Mouse (Mus musculus): ENCODE measurements around the gene Calm4. TPM values are rescaled to one million over a fixed set of nuclear protein-coding genes. Genes with fewer than 3 reads are reported as not detected.
"Not testable (repeated sequence)": the region's sequence is repeated elsewhere in the genome, so short reads cannot be mapped to it uniquely, and the experiment has no call there.

Calm4 gene
- total RNA-seq (2021): not detected in 2 replicates
- long read RNA-seq, experiment 1: 0 reads
- long read RNA-seq, experiment 2: 0 reads

DNA sequence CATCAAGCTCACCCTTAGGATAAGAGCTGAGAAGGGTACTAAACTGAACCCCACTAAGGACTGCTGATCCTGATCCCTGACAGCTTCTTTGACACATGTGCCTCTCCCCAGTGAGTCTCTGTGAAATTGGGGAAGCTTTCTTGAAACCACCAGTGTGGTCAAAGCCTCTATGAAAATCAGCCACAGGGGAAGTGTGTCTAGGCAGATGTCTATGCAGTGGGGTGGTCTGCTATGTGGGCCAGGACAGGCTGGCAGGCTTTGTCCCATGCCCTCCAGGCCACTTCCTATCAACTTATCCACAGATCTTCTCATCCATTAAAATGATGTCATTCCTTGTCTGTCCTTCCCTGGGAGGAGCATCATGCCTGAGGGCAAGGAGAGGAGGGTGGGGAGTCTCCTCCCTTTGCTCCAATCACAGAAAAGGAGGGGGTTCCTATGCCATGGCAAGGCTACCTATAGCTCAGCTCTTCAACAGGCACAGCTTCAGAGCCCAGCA, at the start of gene Calm4:
Gene Calm4 (plus strand): TSS at position 446 of the 496 bp plus-strand sequence.
- DNase-seq: not testable (repeated sequence)

DNA sequence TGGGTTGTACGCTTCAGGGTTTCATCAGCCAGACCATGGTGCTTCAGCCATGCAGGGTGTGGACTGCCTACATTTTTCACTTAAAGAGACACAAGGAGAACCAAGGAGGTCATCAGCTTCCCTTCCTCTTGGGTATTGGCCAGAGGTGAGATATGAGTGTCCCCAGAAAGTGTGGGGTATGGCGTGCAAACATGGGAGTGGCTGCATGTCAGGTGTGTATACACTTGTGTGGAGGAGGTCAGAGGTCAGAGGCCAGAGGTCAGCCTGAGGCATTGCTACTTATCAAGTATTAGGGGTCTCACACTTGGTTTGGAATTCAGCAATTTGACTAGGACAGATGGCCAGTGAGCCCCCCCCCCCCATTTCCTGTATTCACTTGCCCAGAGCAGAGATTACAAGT, 49.0 kb upstream of the Calm4 start:
- no peak for DNase-seq

DNA sequence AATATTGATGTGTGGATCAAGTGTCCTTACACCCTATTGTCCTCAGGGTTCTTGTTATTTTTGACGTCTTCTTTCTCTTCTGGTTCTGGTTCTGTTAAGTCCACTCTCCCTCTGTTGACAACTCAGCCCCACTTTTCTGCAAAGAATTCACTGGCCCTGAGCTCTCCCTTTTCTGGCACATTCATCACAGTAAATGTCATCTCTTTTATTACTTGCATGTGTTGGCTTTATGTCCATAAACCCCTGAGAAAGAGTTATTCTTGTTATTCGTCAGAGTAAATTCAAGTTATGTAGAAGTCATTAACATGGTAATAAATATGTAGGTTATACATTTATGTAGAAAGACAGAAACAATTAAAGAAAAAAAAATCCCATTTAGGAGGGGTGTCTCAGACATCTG, 48.0 kb upstream of the Calm4 start:
- no peak for DNase-seq

DNA sequence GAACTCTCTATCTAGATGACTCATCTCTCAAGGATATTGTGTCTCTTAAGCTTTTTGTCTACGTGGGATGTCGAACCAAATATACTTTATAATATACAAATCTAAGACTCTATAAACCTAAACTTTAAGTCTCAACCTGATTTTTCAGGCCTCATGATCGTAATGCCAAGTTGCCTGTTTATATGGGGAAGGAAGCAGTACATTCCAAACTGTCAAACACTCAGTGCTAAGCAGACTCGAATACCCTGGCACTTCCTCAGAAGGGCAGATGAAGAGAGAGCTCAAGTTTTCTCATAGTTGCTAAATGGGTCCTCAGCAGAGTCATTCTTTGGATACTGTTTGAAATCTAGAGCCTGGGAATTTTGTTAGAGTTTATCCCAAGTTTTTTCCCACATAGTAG, 40.9 kb upstream of the Calm4 start:
- DNase-seq: no peak

DNA sequence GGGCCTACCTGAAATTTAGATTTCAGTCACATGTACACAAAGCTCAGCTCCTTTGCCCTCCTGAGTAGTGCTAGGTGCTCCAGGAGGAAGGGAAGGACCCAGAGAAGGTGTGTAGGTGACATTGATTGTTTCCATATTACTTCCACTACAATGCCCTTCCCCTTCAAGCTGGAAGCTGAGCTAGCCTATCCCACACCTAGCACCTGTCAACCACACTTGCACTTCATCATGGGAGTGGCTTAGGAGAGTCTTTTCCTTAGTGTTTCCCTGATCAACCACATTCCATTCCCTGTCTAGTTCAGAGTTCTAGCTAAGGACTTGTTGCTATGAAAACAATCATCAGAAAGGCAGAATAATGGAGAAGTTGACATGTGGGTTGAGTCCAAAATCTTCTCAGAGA, 38.8 kb upstream of the Calm4 start:
- DNase-seq: no peak

DNA sequence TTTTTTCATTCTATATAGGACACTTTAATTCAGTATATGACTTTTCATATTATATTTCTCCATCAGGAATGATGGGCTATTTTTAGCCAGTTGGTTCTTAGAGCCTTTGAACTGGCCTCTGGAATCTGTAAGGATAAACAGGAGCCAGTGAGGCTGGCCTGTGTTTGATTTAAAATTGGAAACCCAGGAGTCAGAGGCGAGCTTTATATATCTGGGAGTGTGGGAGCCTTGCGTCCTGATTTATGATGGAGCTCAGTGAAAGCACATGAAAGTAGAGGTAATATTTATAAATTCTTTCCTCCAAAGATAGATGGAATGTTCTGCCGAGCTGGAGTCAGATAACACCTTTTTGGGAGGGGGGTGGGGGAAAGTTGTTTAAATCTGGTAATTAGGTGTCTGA, 38.2 kb upstream of the Calm4 start:
- DNase-seq: no peak

DNA sequence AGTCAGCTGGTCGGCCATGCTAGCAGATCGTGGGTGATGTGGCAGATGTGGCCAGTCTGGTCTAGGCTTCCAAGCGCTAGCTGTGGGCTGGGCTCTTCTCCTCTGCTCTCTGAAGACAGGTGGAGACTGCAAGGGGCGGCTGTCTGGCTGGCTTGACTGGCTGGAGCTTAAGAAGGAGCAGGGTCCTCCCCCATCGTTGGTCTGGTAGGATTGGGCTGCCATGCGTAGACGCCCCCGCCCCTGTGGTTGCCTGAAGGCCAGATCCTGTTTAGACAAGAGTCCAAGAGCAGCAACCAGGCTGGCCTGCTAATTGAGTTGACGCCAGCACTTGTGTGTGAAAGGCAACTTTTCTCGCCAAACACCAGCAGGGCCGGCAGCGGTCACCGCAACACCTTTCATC, 33.4 kb upstream of the Calm4 start, which contains the start of gene Calml3:
Gene Calml3 (minus strand): TSS at position 131 of the 400 bp plus-strand sequence.
- DNase-seq: no peak

DNA sequence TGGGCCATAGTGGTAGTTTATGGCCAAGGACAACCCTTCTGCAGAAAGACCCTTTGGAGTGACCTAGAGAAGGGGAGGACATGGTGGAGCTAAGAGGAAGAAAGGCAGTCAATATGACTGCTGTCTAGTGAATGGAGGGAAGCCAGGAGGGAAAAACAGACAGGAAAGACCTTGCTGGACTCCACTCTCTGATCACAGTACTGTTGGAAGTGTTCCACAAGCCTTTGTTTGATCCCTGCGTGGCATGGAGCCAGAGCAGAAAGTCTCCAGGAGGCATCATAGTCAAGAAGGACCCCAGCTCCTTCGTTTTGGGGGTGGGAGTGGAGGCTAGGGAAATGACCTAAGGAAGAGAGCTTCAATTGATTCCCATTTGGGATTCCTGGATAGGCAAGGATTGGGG, 32.4 kb upstream of the Calm4 start:
- no peak for DNase-seq

DNA sequence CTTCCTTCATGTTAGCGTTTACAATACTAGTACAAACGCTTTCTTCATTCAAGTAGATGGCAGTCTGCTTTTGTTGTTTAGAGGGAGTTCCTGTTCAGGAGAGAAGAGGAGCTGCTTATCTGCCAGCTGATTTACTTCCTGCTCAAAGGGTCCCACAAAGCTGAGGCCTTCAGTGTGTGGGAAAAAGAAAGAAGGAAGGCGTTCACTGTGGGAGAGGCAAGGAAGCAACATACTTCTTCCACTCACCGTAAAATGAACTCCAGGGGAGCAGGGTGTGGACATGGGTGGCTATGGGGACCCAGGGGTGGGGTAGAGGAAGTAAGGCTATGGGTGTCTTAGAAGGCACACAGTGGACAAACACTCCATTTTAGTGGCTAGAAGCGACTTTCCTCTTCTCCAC, 31.9 kb upstream of the Calm4 start:
- no peak for DNase-seq

DNA sequence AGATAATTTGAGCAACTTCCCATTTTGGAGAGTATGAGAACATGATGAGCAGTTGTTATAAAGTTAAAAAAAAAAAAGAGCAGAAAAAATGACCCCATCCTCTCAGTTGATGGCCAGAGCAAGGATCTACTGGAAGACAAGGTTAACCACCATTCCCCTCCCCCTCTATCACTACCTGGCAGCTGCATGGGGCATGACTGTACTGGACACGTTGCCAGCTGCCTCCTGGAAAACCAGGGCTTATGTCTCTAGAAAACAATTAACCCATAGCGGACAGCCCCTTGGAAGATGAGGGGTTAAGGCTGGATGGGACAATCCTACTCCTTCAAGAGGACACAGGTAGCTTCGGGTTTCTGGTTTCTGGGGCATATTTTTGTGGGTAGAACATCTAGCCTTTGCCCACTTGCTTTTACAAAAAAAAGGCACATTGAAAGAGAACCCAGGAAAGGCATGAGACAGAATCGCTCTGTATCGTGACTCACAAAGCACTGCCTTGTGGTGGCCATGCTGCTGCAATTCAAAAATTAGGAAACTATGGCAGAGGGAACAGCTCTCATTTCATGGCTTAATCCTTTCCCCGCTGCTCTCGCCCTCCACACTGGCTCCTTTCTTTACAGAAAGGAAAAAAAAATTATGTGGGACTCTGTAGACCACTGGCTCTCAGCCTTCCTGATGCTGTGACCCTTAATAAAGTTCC, 30.3 kb upstream of the Calm4 start:
- DNase-seq: no peak

DNA sequence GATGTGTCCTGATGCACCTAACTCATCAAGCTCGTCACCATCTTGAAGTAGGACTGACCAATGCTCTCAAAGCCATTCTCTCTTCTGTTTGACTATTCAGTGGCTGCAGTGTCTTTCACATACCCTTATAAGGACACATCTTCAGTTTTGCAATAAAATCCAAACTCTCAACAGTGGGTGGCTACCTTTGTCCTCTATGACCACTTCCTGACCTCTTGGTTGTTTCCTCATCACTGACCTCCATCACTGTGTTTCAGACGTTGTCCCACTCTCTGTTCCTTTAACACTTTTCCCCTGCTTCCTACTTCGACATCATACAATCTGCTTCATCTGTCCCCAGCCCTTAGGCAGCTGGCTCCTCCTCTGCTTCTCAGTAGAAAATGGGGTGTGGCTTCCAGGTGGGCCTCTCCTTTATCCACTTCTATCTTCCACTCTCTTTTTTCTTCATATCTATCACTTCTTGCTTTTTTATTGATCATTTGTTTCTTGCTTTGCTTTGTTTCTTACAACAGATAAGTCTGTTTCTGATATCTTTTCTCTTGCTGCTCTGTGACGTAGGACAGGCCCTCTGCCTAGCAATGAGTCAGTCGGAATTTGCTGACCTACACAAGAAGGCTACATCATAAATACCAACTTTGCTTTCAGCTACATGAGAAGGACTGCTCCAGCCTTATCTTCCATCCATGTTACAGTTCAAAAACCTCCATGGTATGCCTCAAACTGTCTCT, 19.4 kb upstream of the Calm4 start:
- no peak for DNase-seq

DNA sequence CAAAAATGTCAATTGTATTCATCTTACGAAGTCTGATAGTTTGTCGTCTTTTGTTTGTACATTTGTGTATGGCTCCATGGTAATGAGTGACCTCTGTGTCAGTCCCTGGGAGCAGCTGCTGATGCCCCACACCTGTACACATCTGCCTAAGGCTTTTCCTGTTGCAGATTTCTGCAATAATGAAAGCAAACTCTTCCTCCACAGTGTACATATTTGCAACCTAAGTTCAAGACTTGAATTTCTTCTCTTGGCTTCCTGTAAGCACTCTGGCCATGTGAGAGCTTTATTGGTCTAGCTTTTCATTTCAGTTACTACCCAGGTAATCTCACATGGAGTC, 18.8 kb upstream of the Calm4 start:
- no peak for DNase-seq

DNA sequence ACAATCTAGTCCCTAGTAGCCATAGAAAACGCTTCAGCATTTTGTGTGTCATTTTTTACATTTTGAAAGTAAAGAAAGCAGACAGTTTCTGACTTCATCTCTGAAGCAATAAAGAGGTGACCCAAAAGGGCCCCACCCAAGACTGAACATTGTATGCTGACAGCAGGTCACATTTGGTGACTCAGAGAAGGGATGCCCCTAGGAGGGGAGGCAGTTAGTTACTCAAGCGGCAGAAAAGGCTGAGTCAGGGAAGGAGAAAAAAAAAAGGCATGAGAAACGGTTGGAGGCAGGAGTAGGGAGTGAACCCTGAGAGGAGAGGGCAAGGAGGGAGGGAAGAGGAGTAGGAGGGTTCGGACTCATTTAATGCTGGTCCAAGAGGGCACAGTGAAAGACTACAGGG, 15.5 kb upstream of the Calm4 start:
- DNase-seq: no peak

DNA sequence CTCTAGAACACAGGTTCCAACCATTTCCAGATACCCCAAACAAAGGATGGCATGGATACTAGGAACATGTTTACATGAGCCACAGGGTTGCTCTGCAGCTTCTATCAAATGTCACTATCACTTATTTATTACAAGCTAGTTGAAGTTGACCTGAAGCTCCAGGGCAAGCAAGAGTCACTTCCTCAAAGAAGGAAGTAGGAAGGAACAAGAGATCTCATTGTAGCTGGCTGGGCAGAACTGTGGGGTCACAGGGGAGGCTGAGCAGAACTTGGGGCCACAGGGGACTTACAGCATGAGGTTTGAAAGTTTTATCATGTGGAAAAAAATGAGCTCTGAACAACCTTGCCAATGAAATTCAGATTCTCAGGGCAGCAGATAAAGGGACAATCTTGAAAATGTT, 11.8 kb upstream of the Calm4 start:
- no peak for DNase-seq

DNA sequence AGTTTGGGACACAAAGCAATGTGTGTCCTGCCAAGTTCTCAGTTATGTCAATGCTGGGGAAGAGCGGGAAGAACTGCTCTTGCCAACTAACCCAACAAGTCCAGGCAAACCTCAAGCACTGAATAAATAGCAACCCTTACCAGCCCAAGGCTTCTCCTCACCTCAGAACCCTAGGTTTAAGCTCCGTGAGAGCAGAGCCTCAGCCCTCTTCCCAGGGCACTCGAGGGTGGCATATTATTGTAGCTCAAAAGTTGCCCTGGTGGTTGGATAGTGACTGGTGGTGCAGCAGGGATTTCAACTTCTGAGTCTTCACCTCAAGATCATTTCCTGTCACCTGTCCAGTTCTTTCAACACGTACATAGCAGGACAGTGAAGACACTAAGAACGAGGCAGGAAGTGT, 6.0 kb upstream of the Calm4 start:
- no peak for DNase-seq

DNA sequence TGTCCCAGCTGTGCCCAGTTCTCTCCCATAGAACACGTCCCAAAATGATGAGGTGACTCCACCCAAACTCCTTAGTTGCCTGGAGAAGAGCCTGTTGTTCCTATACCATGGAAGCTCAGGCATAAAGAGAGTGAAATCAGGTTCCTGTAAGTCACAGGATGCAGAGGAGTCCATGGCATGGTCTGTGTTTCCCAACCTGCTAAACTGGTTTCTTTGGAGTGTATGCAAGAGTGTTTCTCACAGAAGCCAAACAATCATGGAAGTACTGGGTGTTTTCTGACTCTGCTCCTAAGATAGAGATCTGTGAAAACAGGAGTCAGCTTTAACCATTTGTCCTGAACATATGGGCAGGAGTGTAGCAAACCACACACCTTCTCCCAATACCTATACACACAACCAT, 5.6 kb upstream of the Calm4 start:
- no peak for DNase-seq

DNA sequence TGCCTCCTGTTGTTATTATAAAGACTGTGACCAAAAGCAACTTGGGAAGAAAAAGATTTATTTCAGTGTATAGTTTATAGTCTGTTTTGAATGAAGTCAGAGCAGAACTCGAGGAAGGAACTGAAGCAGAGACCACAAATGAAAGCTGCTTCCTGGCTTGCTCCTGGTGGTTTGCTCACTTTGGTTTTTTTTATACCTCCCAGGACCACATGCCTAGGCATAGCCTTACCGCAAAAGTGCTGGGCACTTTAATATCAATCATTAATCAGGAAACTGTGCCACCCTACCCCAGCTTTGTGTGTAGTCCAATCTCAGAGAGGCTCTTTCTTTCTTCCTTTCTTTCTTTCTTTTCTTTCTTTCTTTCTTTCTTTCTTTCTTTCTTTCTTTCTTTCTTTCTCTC, 5.1 kb upstream of the Calm4 start:
- no peak for DNase-seq

DNA sequence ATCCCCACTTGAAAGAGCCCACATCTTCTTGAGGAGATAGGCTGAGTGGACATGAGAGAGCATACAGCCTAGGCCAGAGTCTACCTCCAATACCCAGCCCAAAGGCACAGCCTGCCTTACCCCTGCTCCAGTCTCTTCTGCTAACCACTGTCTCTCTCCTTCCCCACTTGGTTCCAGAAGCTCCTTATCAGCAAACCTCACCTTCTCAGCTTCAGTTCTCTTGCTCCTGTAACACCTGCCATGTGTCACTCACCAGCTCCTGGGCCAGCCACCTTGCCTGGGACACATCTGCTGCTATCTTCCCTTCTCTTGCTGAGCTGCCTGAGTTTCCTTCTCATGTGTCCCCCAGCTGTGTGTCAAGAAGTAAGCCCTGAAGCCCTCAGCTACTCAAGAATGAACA, 3.9 kb upstream of the Calm4 start:
- DNase-seq: not testable (repeated sequence)

DNA sequence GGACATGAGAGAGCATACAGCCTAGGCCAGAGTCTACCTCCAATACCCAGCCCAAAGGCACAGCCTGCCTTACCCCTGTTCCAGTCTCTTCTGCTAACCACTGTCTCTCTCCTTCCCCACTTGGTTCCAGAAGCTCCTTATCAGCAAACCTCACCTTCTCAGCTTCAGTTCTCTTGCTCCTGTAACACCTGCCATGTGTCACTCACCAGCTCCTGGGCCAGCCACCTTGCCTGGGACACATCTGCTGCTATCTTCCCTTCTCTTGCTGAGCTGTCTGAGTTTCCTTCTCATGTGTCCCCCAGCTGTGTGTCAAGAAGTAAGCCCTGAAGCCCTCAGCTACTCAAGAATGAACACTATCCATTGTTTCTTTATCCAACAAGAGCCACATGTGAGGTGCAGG, 3.1 kb downstream of the Calm4 start:
- DNase-seq: not testable (repeated sequence)

DNA sequence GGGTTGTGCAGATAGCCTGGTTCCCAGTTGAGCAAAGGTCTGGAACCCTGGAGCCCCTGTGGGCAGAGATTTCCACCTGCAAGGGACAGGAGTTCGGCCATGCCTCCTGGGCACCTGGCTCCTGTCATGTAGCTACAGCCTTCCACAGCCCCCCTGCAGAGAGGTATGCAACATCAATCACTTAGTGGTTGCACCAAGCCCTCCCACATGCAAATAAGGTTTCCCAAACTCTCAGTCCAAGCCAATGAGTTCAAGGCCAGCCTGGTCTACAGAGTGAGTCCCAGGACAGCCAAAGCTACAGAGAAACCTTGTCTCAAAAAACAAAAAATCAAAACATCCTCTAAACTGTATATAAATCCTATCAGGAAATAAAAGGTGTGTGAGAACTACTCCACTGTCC, 12.8 kb downstream of the Calm4 start:
- DNase-seq: no peak

DNA sequence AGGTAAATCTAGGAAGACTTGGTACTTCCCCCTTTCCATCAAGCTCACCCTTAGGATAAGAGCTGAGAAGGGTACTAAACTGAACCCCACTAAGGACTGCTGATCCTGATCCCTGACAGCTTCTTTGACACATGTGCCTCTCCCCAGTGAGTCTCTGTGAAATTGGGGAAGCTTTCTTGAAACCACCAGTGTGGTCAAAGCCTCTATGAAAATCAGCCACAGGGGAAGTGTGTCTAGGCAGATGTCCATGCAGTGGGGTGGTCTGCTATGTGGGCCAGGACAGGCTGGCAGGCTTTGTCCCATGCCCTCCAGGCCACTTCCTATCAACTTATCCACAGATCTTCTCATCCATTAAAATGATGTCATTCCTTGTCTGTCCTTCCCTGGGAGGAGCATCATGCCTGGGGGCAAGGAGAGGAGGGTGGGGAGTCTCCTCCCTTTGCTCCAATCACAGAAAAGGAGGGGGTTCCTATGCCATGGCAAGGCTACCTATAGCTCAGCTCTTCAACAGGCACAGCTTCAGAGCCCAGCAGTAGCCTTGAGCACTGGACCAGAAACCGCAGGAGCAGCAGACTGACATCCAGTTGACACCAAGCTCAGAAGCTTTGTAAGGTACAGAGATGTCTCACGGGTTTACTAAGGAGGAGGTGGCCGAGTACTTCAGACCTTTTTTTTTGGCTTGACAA, 16.2 kb downstream of the Calm4 start, which contains the start of gene Calm5:
Gene Calm5 (plus strand): TSS at position 526 of the 686 bp plus-strand sequence.
- DNase-seq: not testable (repeated sequence)

DNA sequence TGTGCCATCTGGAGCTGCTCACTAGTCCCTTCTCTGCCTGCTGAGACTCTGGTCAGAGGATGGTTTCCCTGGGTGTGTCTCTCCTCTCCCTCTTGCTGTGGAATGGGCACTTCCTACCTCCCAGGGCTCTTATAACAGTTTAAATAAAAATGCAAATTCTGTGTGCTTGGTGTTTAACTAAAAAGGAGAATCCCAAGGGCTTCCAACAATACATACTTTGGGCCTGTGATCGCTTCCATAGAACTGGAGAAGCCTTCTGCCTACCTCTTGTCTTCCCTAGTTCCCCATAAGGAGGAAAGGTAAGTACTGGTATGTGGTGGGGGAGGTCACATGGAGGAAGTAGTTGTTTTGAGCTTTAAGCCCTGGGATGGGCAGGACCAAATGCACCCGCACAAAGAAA, 17.3 kb downstream of the Calm4 start:
- DNase-seq: no peak

DNA sequence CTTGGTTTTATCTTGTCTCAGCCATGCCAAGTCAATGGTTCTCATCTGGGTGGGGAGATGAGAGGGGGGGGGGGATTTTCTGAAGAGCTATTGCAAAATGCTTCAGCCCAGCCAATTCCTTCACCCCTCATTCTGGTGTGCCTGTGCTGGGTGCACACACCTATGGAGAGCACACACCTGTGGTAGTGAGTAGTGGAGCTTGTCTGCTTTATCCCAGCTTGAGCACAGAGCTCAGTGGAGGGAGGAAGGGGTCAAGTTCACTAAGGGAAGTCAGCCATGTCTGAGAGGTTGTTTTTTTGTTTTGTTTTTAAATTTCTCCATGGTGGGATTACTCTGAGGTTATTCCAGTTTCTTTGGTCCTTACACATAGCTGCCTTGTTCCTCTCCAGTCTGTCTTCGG, 18.7 kb downstream of the Calm4 start:
- DNase-seq: no peak

Data from adrenal gland, postnatal 14 days (tissue).